Mouse (Mus musculus): ENCODE data around the gene Slc36a4. TPM values are rescaled to one million over a fixed set of nuclear protein-coding genes. Genes with fewer than 3 reads are reported as not detected.

Gene Slc36a4
- polyA plus RNA-seq, 1 experiment: not detected

- TF ChIP-seq GATA1 (IDR thresholded peaks at IDR 0.05; ENCODE audit: low read length): no peak
These were observed 5.9 kb downstream of the Slc36a4 start for GRCm38 (mm10) chr9:15715193-15715989.

GRCm38 (mm10) chr9:15717363-15717762 is 7.8 kb downstream of the Slc36a4 start:
- TF ChIP-seq GATA1 (IDR thresholded peaks at IDR 0.05; ENCODE audit: low read length): no peak

GRCm38 (mm10) chr9:15718295-15718694 is 8.8 kb downstream of the Slc36a4 start:
- no peak for TF ChIP-seq GATA1 (IDR thresholded peaks at IDR 0.05; ENCODE audit: low read length)

- TF ChIP-seq GATA1 (IDR thresholded peaks at IDR 0.05; ENCODE audit: low read length): no peak
These were observed 10.1 kb downstream of the Slc36a4 start for GRCm38 (mm10) chr9:15719594-15719993.

GRCm38 (mm10) chr9:15720556-15720955 is 11.0 kb downstream of the Slc36a4 start:
- no peak for TF ChIP-seq GATA1 (IDR thresholded peaks at IDR 0.05; ENCODE audit: low read length)

GRCm38 (mm10) chr9:15721226-15721833 is 11.8 kb downstream of the Slc36a4 start:
- no peak for TF ChIP-seq GATA1 (IDR thresholded peaks at IDR 0.05; ENCODE audit: low read length)

GRCm38 (mm10) chr9:15722506-15722905 is 13.0 kb downstream of the Slc36a4 start:
- TF ChIP-seq GATA1 (IDR thresholded peaks at IDR 0.05; ENCODE audit: low read length): no peak

GRCm38 (mm10) chr9:15727168-15727567 is 17.6 kb downstream of the Slc36a4 start:
- TF ChIP-seq GATA1 (IDR thresholded peaks at IDR 0.05; ENCODE audit: low read length): no peak

GRCm38 (mm10) chr9:15731758-15732748 is 22.5 kb downstream of the Slc36a4 start:
- no peak for TF ChIP-seq GATA1 (IDR thresholded peaks at IDR 0.05; ENCODE audit: low read length)

GRCm38 (mm10) chr9:15734056-15734866 is 24.7 kb downstream of the Slc36a4 start:
- no peak for TF ChIP-seq GATA1 (IDR thresholded peaks at IDR 0.05; ENCODE audit: low read length)

- no peak for TF ChIP-seq GATA1 (IDR thresholded peaks at IDR 0.05; ENCODE audit: low read length)
These were observed 25.3 kb downstream of the Slc36a4 start for GRCm38 (mm10) chr9:15734867-15735131.

GRCm38 (mm10) chr9:15737522-15737921 is 28.0 kb downstream of the Slc36a4 start:
- no peak for TF ChIP-seq GATA1 (IDR thresholded peaks at IDR 0.05; ENCODE audit: low read length)

GRCm38 (mm10) chr9:15741428-15741827 is 31.9 kb downstream of the Slc36a4 start:
- no peak for TF ChIP-seq GATA1 (IDR thresholded peaks at IDR 0.05; ENCODE audit: low read length)

- no peak for TF ChIP-seq GATA1 (IDR thresholded peaks at IDR 0.05; ENCODE audit: low read length)
These were observed 32.4 kb downstream of the Slc36a4 start for GRCm38 (mm10) chr9:15741931-15742330.

GRCm38 (mm10) chr9:15745985-15746607 is 36.6 kb downstream of the Slc36a4 start:
- no peak for TF ChIP-seq GATA1 (IDR thresholded peaks at IDR 0.05; ENCODE audit: low read length)
